Mouse (Mus musculus): ENCODE measurements around the gene Inafm2.

GRCm38 (mm10) chr2:118778418-118778817 is 32.9 kb downstream of the Inafm2 start:
- no peak for TF ChIP-seq CTCF (IDR thresholded peaks at IDR 0.05; ENCODE audit: extremely low read depth, insufficient read length, insufficient replicate concordance, low read depth, low read length)
- TF ChIP-seq POLR2A (IDR thresholded peaks at IDR 0.05; ENCODE audit: low read depth, low read length), result no peak
